Mouse (Mus musculus) hindbrain, embryonic 13.5 days (tissue): ENCODE data around the gene Begain. TPM values are rescaled to one million over a fixed set of nuclear protein-coding genes. Genes with fewer than 3 reads are reported as not detected.

Experiments
- ATAC-seq: fragments of 200-750 bp; cut with Nextera tagmentation; 2 replicates; pipeline ENCODE4 v1.8.0; 2017; ENCODE audit warnings: moderate TSS enrichment; ENCODE audit not compliant: low FRiP score
- H3K27ac ChIP-seq: fragments of 300-500 bp; sonication (generic); 2 replicates; pipeline ENCODE4 v1.5.1; 2015; ENCODE audit warnings: inconsistent platforms, mild to moderate bottlenecking, moderate library complexity
- H3K27me3 ChIP-seq: fragments of 300-500 bp; sonication (generic); 2 replicates; pipeline ENCODE4 v1.6.1; 2015; ENCODE audit warnings: mild to moderate bottlenecking, inconsistent platforms
- H3K36me3 ChIP-seq: fragments of 300-500 bp; sonication (generic); 2 replicates; pipeline ENCODE4 v1.6.1; 2015; ENCODE audit warnings: mild to moderate bottlenecking, inconsistent platforms
- H3K4me1 ChIP-seq: fragments of 300-500 bp; sonication (generic); replicated peaks from 2 replicates; pipeline ENCODE4 v1.6.1; 2015; ENCODE audit warnings: inconsistent platforms
- H3K4me2 ChIP-seq: fragments of 300-500 bp; sonication (generic); 2 replicates; pipeline ENCODE4 v1.6.1; 2015; ENCODE audit warnings: inconsistent platforms, mild to moderate bottlenecking, moderate library complexity
- H3K4me3 ChIP-seq: fragments of 300-500 bp; sonication (generic); 2 replicates; pipeline ENCODE4 v1.5.1; 2015; ENCODE audit warnings: mild to moderate bottlenecking, inconsistent platforms
- H3K9ac ChIP-seq: fragments of 300-500 bp; sonication (generic); 2 replicates; pipeline ENCODE4 v1.6.1; 2015; ENCODE audit warnings: mild to moderate bottlenecking, inconsistent platforms
- H3K9me3 ChIP-seq: fragments of 300-500 bp; sonication (generic); 2 replicates; pipeline ENCODE4 v1.6.1; 2016; ENCODE audit warnings: inconsistent platforms
- WGBS: fragments of 180-500 bp; shearing (Covaris S2); methylation state at CpG from one replicate; pipeline ENCODE4 v1.1.7; 2015; 5-methylcytosine and 5-hydroxymethylcytosine counted together
- polyA plus RNA-seq: library from polyadenylated mRNA; unstranded; fragments of >200 nt; fragmentation: Nextera tagmentation; extraction: Ambion mirVana; gene quantifications from 2 replicates; pipeline ENCODE4 v1.2.1, GENCODE M21; 2015

The Begain gene
- polyA plus RNA-seq: 21.3 and 23.2 TPM in 2 replicates

DNA sequence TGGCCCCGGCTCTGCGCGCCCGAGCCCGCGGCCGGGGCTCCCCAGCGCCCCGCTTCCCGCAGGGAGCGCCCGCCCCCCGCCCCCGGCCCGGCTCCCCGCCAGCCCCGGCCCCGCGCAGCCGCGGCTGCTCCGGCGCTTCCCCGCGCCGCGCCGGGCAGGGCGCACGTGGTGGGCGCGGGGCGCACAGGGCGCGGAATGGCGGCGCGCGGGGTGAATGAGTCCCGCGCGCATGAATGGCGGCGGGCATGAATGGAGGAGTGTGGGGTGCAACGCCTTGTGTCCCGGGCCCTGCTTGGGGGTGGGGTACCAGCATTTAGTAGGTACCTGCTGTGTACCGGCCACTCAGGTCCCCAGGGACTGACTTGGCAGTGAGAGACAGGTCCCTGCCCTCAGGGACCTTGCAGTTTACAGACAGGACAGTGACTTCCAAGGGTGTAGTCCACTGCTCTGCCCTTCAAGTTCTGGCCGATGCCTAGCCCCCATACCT, at the start of gene Begain:
Gene Begain, minus strand, starts transcription at position 51 of the 487 bp plus-strand sequence.
- H3K9ac ChIP-seq: peak within 1 kb of the TSS; percentile 78
- no peaks in the 10 kb centered on the region for H3K9me3 ChIP-seq
- peak within 1 kb of the TSS; percentile 67 for H3K27ac ChIP-seq
- peaks cover 24% of the 10 kb centered on the region for H3K27me3 ChIP-seq
- no peaks in the 10 kb centered on the region for H3K36me3 ChIP-seq
- ATAC-seq: peak; percentile 61
- peaks cover 20% of the 10 kb centered on the region for H3K4me1 ChIP-seq
- WGBS: 2% methylated on average over 36 of the region's 48 CpGs
- H3K4me2 ChIP-seq: peak within 1 kb of the TSS; percentile 78
- H3K4me3 ChIP-seq: peak within 1 kb of the TSS; percentile 64

DNA sequence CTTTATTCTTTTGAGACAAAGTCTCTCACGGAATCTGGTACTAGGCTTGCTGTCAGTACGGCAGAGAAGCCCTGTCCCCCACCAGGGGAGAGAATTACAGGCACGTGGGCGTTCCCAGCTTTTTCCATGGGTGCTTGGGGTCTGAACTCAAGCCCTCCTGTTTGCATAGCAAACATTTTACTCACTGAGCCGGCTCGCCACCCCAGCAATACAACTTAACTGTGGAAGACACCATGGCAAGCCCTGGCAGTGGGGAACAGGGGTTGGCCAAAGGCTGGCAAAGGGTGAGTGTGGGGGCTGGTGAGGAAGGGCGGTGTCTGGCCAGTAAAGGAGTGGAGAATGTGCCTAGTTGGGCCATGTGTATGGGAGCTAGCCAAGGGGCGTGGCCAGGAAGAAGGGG, 47.7 kb upstream of the Begain start:
- WGBS: 68% methylated on average over 8 of the region's 8 CpGs
- no peaks in the 10 kb centered on the region for H3K27me3 ChIP-seq
- no peak for ATAC-seq

DNA sequence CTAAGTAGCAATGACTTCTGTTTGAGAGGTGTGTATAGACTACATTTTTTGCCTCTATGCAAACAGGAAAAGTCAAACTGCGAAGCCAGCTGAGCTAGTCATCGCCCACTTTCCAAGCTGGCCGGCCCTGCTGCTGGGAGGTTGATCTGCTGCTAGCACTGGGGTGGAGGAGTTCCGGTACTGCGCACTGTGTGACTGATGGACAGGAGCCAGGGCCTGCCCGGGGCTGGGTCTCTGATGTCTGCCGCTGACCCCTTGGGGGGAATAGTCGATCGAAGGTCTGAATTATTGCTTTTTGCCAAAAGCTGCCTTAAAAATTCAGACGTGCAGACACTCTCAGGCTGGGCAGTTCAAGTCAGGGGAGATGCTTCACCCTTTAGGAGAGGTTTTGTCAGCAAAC, 47.1 kb upstream of the Begain start:
- Histone ChIP-seq H3K9me3 (no peaks in the 10 kb centered on the region), H3K27me3 (no peaks in the 10 kb centered on the region), H3K4me3 (no peak overlapping the region), H3K4me2 (no peak overlapping the region), H3K36me3 (no peaks in the 10 kb centered on the region), H3K4me1 (peaks cover 20% of the 10 kb centered on the region), H3K27ac (no peak overlapping the region), H3K9ac (no peak overlapping the region)
- 76% methylated on average over 10 of the region's 10 CpGs for WGBS
- no peak for ATAC-seq

More for the DNA sequence above, 47.7 kb upstream of the Begain start:
- Histone ChIP-seq H3K9me3 (no peaks in the 10 kb centered on the region), H3K9ac (no peak overlapping the region), H3K27ac (no peak overlapping the region), H3K4me1 (peaks cover 20% of the 10 kb centered on the region), H3K36me3 (no peaks in the 10 kb centered on the region), H3K4me2 (no peak overlapping the region), H3K4me3 (no peak overlapping the region)

DNA sequence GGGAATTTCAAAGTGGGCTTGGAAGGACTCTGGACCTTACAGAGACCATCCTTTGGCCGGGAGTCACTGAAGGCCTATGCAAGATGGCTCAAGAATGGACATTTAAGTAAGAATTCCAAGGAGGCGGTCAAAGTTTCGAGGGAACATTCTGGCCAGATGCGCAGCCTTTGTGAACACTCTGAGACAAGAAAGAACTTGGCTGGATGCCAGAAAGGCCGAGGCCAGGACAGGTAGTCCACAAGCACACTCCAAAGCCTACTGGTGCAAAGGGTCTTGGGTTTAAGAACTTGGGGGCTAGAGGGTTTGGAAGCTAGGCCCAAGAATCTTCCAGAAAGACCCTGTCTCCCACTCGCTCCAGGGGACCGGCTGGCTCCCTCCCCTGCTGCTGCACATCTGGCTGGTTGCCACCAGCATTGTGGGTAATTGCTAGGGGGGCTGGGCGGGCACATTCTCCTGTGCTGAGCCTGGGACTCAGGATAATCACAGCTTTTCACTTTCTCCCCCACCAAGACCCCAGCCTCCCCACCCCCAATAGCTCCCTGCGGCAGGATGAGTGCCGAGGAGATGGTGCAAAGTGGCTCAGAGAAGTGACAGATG, 45.1 kb upstream of the Begain start:
- no peak overlapping the region for H3K4me3 ChIP-seq
- peak overlapping the region; percentile 58; the same call in 1 of the 2 replicates for H3K27ac ChIP-seq
- H3K27me3 ChIP-seq: 0 out of 2 replicates have a peak, but pooled peaks cover 5% of the 10 kb centered on the region
- no peaks in the 10 kb centered on the region for H3K36me3 ChIP-seq
- H3K4me2 ChIP-seq: no peak overlapping the region
- WGBS: 55% methylated on average over 10 of the region's 10 CpGs
- no peaks in the 10 kb centered on the region for H3K9me3 ChIP-seq
- no peak overlapping the region for H3K9ac ChIP-seq
- peak; percentile 65; the same call in 1 of the 2 replicates for ATAC-seq
- H3K4me1 ChIP-seq: peaks cover 20% of the 10 kb centered on the region

DNA sequence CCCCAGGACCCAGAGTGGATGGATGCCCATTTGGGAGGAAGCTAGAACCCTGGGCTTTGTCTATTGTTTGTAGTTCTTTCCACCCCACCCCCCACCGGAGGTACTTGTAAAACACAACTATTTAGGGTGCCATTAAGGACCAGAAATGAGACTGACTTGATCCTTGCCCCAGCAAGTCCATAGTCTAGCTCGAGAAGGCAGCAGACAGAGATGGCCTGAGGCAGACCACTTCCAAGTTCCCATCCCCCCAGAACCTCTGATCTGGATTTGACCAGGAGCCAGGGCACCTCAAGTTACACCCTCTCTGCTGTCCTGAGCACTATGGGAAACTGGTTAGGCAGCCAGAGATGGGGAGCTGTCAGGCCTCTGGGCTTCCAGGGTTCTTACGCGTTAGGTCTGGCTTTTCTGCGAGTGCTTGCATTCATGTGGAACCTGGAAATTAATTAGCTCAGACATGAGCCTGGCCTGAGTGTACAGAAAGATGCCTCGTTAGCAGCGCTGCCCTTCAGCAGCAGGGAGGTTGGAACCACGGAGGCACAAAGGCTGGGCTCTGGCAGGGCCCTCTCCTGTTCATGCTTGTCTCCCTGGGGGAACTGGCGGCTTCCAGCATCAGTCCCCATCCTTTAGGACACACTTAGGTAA, 44.5 kb upstream of the Begain start:
- peaks cover 20% of the 10 kb centered on the region for H3K4me1 ChIP-seq
- H3K27ac ChIP-seq: peak overlapping the region; percentile 58; the same call in 1 of the 2 replicates
- 50% methylated on average over 9 of the region's 9 CpGs for WGBS
- H3K9me3 ChIP-seq: no peaks in the 10 kb centered on the region
- no peak overlapping the region for H3K4me2 ChIP-seq
- H3K36me3 ChIP-seq: no peaks in the 10 kb centered on the region
- H3K4me3 ChIP-seq: no peak overlapping the region
- no peak for ATAC-seq
- H3K9ac ChIP-seq: no peak overlapping the region
- H3K27me3 ChIP-seq: 0 out of 2 replicates have a peak, but pooled peaks cover 5% of the 10 kb centered on the region

DNA sequence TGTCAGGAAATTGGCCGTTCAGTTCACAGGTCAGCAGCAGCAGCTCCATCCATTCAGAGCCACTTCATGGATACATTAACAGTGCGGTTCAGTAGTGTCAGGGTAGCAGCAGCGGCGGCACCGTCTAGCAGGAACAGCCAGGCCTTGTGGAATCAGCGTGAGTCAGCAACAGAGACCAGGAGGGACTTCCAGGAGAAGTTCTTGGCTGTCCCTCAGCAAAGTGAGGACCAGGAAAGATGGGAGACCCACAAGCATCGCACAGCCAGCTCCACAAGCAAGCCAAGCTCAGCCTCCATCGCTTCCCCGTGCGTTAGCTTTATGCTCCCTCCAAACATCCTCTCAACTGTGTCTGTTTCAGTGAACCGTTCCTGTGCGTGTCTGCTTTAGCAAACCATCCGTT, 40.9 kb upstream of the Begain start:
- Histone ChIP-seq H3K27ac (no peak overlapping the region), H3K27me3 (0 out of 2 replicates have a peak, but pooled peaks cover 5% of the 10 kb centered on the region), H3K4me3 (no peak overlapping the region), H3K4me1 (peaks cover 19% of the 10 kb centered on the region), H3K9ac (no peak overlapping the region), H3K9me3 (0 out of 2 replicates have a peak, but pooled peaks cover 2% of the 10 kb centered on the region), H3K36me3 (no peaks in the 10 kb centered on the region), H3K4me2 (no peak overlapping the region)
- 92% methylated on average over 13 of the region's 13 CpGs for WGBS
- ATAC-seq: no peak

DNA sequence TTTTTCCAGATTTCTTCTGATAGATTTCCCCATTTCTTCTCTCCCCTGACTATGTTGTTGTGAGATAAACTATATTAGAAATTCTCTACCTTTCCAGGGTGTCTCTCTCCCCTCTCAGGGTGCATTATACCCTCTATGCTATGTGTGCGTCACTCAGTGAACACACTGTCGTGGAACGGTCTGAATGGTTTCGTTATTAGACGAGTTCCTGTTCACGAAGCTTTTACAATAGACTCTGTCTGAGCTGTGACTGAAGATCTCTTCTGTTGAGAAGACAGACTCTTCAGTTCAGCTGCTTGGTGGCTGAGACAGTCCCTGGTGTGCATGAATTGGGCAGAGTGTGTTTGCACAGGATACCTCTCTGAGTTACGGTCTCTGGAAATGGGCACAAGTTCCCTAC, 32.4 kb upstream of the Begain start:
- Histone ChIP-seq H3K9ac (no peak overlapping the region), H3K4me3 (no peak overlapping the region), H3K27ac (no peak overlapping the region), H3K9me3 (no peaks in the 10 kb centered on the region), H3K36me3 (no peaks in the 10 kb centered on the region), H3K27me3 (no peaks in the 10 kb centered on the region), H3K4me1 (no peaks in the 10 kb centered on the region), H3K4me2 (no peak overlapping the region)
- no peak for ATAC-seq
- 85% methylated on average over 7 of the region's 7 CpGs for WGBS

DNA sequence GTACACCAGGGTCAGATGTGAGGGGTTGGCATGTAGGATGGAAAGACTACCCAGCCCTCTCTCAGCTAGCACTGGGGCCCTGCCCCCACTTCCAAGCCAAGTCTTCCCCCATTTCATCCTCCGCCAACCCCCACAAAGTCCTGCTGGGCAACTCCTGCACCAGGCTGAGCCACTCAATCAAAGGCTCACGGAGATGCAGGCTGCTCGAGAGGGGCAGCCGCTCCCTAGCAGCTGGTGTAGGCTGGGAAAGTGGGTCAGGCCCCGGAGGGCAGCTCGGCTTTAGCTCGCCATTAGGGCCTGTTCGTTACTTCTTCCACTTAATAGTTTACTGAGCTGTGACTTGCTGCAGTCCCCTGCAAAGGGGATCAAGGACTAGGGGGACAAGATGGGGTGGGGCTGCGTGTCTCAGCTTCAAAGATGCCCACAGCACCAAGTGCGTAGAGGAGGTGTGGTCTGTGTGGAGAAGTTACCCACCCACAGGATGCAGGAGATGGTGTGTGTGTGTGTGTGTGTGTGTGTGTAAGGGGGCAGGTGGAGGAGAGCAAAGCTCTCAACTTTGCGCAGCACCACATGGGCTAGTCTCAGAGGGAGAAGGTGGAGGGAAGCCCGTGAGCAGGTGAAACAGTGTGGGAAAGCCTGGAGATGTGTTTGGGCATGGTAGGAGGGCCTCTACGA, 22.6 kb upstream of the Begain start:
- Histone ChIP-seq H3K4me2 (no peak overlapping the region), H3K36me3 (no peaks in the 10 kb centered on the region), H3K4me1 (peaks cover 15% of the 10 kb centered on the region), H3K4me3 (no peak overlapping the region), H3K9ac (no peak overlapping the region), H3K27ac (no peak overlapping the region; the same call in 1 of the 2 replicates), H3K9me3 (no peaks in the 10 kb centered on the region), H3K27me3 (no peaks in the 10 kb centered on the region)
- WGBS: 73% methylated on average over 13 of the region's 13 CpGs
- no peak for ATAC-seq

DNA sequence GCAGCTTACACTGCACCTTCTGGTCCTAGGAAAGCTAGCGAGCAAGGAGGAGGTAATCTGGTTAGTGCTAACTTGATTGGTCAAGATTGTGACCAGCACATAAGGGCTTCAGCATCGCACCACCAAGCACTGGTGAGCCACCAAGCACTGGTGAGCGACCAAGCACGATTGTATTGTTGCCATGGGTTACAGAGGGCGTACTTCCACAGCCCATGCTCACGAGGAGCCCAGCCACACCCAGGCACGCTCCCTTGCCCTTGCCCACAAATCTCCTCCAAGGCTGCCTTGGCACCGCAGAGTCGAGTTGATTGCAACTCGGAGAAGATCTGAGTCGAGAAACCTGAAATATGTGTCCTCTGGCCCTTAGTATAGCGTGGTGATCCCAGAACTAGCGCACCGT, 22.0 kb upstream of the Begain start:
- 84% methylated on average over 14 of the region's 14 CpGs for WGBS
- ATAC-seq: no peak
- Histone ChIP-seq H3K9ac (no peak overlapping the region), H3K36me3 (no peaks in the 10 kb centered on the region), H3K27me3 (no peaks in the 10 kb centered on the region), H3K9me3 (no peaks in the 10 kb centered on the region), H3K4me2 (no peak overlapping the region), H3K4me3 (no peak overlapping the region), H3K4me1 (peaks cover 20% of the 10 kb centered on the region), H3K27ac (no peak overlapping the region)

DNA sequence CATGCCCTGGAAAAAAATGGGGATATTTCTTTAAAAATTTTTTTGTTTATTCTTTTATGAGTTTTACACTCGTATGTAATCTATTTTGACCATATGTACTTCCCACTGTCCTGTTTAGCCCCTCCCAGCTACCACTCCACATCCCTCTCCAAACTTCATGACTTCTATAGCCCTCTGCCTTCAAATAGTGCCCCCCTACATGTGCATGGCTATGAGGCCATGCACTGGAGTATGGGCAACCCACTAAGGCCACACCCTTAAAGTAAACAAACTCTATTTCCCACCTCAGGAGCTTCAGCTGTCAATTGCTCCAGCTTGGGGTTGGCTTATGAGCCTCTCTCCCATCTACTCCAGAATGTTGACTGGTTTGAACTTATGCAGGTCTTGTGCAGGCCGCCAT, 18.1 kb upstream of the Begain start:
- H3K9ac ChIP-seq: peak overlapping the region; percentile 43; the same call in 1 of the 2 replicates
- peaks cover 22% of the 10 kb centered on the region for H3K4me1 ChIP-seq
- peak overlapping the region; percentile 85; the same call in 1 of the 2 replicates for H3K27ac ChIP-seq
- no peak overlapping the region for H3K4me2 ChIP-seq
- no peaks in the 10 kb centered on the region for H3K9me3 ChIP-seq
- ATAC-seq: 0 out of 2 replicates have a peak, but pooled peaks have one; percentile 58
- no peak overlapping the region for H3K4me3 ChIP-seq
- no peaks in the 10 kb centered on the region for H3K27me3 ChIP-seq
- no peaks in the 10 kb centered on the region for H3K36me3 ChIP-seq
- WGBS: 89% methylated on average over 2 of the region's 2 CpGs

DNA sequence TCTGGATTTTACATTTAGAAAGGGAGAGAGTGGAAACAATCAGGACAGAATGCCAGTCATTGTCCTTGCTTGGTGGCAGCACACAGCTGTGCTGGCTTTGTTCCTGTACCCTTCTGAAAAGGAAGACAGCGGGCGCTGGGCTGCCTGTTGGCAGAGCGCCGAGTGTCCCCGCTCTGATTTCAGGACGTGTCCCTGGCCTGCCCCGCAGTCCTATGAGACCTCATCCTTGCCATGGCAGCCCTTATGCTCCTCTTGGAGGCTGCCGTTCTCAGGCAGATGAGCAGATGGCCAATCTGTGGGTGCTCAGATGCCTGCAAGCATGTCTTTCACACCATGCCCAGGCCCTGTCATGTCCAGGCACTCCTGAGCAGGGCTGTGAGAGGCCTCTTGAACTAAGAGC, 17.7 kb upstream of the Begain start:
- H3K27ac ChIP-seq: peak overlapping the region; percentile 85
- WGBS: 44% methylated on average over 8 of the region's 8 CpGs
- no peak overlapping the region for H3K4me2 ChIP-seq
- H3K36me3 ChIP-seq: no peaks in the 10 kb centered on the region
- H3K9ac ChIP-seq: peak overlapping the region; percentile 43; the same call in 1 of the 2 replicates
- ATAC-seq: peak; percentile 80
- H3K4me3 ChIP-seq: no peak overlapping the region
- peaks cover 22% of the 10 kb centered on the region for H3K4me1 ChIP-seq
- H3K9me3 ChIP-seq: no peaks in the 10 kb centered on the region
- no peaks in the 10 kb centered on the region for H3K27me3 ChIP-seq

DNA sequence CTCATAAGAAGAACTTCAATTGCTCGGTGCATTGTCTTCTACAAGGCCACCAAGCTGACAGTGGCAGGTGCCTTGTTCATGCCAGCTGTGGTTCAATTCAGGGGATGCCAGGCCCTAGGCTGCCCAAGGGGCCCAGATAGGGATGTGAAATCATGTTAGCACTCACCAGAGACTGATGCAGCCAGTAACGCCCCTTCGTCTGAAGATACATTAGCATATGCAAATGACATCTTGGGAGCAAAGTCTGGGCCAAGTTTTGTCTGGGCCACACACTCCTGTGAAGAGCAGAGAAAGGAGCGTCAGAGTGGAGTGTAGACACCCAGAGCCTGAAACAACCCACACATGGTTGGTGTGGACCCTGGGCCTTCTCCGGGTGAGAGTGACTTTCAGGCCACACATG, 17.0 kb upstream of the Begain start:
- no peak overlapping the region for H3K4me2 ChIP-seq
- no peak overlapping the region for H3K9ac ChIP-seq
- peaks cover 16% of the 10 kb centered on the region for H3K4me1 ChIP-seq
- peak overlapping the region; percentile 85 for H3K27ac ChIP-seq
- no peaks in the 10 kb centered on the region for H3K9me3 ChIP-seq
- H3K4me3 ChIP-seq: no peak overlapping the region
- peak; percentile 66 for ATAC-seq
- H3K36me3 ChIP-seq: no peaks in the 10 kb centered on the region
- WGBS: 50% methylated on average over 5 of the region's 5 CpGs
- no peaks in the 10 kb centered on the region for H3K27me3 ChIP-seq
